Mouse (Mus musculus): ENCODE data around the gene Pitpnb.

Pitpnb gene

DNA sequence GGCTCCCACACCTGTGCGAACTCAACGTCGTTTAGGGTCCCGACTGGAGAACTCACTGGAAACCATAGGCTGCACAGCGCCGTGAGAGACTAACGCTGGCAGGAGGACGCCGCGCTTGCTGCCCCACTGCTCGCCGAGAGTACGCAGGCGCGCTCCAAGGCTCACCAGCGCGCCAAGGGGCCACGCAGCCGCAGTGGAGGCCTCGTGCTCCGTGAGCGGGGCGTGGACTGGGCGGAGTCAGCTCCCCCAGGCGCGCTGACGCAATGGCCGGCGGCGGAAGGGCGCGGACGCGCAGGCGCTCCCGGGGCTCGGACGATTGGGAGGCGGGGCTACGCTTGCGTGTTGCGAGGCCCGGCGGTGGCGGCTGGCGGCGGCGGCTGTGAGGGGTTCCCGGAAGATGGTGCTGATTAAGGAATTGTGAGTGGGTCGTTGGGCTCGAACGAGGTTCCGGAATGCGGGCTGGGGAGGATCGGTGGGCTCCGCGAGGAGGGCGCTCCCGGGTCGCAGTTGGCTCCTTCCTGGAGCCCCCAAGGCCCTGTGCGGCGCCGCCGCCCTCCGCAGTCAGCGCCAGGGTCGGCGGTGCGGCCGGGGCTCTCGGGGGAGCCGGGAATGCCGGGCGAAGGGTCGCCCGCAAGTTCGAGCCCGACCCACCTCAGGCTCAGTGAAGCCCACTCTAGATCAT lies at the start of gene Pitpnb:
Gene Pitpnb, plus strand, starts transcription at position 347 of the 682 bp plus-strand sequence.
- no peak; the same call in 1 of the 2 replicates for TF ChIP-seq GATA4 (IDR thresholded peaks at IDR 0.05; ENCODE audit: insufficient replicate concordance, low read length)

DNA sequence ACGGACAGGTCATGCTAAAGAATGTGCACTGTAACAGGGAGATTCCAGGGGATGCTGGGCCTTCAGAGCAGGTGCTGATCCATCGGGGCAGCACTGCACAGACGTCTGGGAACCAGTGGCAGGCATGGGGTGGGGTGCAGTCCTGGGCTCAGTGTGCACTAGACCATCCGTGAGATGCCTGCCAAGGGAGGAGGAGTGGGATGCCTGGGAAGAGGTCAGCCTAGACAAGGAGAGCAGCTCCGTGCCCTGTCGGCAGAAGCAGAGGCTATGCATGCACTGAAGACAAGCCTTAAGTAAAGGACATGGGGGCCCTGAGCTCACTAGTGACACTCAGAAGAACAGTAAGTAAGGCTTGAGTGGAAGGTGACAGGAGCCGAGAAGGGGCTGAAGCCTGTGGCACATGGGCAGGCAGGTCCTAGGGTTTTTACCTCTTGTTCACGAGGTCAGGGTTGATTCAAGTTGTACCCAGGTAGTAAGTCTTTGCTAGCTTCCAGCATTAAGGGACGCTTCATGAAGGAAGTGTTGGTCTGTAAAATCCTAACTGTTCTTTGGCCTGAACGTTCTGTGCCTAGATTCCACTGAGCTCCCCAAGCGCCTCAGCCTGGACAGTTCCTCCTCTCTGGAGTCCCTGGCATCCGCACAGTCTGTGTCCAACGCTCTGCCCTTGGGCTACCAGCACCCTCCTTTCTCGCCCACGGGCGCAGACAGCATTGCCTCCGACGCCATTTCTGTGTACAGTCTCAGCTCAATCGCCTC lies 46.0 kb upstream of the Pitpnb start:
- TF ChIP-seq GATA4 (IDR thresholded peaks at IDR 0.05; ENCODE audit: insufficient replicate concordance, low read length): no peak

DNA sequence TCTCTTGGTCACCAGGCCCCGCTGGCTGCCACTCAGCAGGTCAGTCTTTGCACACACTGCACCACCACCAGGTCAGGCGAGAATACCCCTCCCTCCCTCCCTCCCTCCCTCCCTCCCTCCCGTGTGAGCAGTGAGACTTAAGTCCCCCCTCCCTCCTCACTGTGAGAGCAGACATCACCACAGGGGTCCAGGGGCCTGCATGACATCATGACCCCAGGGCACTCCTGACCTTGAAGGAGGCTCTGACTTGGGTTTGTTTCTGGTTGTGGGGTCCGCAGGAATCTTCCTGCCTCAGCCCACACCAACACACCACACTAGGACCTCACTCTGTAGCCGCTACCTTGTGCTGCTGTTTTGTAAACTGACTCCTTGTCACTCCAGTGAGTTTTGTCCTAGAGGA lies 43.0 kb upstream of the Pitpnb start:
- no peak for TF ChIP-seq GATA4 (IDR thresholded peaks at IDR 0.05; ENCODE audit: insufficient replicate concordance, low read length)

DNA sequence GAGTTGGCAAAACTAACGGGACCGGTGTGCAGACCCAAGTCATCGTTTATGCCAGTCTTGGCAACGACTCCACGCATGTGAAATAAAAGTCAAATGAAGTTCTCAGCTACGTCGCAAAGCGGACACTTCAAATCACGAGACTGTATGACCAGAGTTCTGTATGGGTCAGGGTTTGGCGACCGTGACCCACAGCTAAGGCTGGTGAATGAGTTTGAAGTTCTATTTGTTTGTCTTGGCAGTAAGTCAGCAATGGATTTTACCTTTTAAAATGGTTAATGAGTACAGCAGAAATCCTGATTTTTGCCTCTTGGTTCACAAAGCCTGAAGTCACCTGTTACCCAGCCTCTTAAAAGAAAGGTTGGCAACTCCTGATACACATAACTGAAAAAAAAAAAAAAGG lies 42.1 kb upstream of the Pitpnb start:
- TF ChIP-seq GATA4 (IDR thresholded peaks at IDR 0.05; ENCODE audit: insufficient replicate concordance, low read length): no peak

DNA sequence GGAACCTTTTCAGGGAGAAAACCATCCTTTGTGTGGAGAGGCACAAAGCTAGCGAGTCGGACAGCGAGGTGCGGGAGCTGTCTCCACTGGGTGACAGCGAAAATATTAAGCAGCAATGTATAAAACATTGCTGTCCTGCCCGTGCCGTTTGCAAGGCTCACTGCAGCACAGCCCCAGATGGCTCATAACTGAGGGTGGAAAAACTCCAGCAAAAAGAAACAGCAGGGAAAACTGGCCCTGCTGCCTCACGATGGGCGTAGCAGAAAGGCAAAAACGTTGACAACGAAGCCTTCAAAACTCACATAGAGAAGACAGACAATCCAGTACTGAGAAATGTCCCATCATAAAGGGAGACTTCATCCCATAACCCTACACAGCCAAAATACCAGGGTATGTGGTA lies 40.5 kb upstream of the Pitpnb start:
- no peak for TF ChIP-seq GATA4 (IDR thresholded peaks at IDR 0.05; ENCODE audit: insufficient replicate concordance, low read length)

DNA sequence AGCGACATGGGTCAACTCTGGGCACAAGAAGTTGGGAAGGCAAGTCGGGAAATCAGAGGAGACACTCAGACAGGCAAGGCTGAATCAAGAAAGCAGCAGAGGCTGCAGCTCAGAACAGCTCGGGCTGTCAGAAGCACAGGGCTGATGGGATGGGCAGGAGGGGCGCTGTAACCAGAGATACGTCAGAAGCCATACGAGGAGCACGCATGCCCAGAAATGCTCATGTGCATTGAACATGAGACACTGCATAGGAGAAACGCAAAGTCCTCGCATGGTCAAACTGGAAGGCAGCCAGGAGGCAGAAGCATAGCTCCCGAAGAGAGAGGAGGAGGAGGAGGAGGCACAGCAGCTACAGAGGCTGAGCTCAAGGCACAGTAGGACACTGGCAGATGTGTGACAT lies 38.9 kb upstream of the Pitpnb start:
- TF ChIP-seq GATA4 (IDR thresholded peaks at IDR 0.05; ENCODE audit: insufficient replicate concordance, low read length): no peak

DNA sequence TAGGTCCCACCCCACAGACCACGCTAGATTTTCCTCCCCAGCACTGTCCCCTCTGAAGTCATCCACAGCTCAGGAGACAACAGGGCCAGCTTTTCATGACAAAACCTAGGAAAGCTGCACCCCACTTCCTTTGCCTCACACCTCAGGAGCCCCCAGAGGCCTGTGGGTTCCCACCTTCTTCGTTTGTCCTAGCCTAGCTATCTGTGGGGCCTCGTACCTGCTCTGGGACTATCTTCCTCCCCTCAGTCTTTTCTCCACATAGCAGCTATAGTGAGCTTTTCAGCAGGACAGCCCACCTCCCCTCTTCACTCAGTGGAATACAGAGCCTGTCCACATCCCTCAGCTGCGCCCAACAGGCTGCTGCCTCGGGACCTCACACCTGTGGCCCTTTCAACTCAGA lies 32.8 kb upstream of the Pitpnb start:
- TF ChIP-seq GATA4 (IDR thresholded peaks at IDR 0.05; ENCODE audit: insufficient replicate concordance, low read length): no peak

DNA sequence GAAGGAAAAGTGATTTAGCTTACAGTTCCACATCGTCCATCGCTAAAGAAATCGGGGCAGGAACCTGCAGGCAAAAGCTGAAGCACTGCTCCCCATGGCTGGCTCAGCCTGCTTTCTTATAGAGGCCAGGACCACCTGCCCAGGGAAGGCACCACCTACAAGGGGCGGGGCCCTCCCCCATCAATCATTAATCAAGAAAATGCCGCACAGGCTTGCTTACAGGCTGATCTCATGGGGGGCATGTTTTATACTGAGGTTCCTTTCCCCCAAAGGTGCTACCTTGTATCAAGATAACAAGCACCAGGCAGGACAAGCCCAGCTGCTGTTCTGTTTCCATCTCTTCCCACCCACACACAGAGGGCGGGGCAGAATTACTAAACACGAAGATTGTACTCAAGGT lies 31.9 kb upstream of the Pitpnb start:
- no peak for TF ChIP-seq GATA4 (IDR thresholded peaks at IDR 0.05; ENCODE audit: insufficient replicate concordance, low read length)

DNA sequence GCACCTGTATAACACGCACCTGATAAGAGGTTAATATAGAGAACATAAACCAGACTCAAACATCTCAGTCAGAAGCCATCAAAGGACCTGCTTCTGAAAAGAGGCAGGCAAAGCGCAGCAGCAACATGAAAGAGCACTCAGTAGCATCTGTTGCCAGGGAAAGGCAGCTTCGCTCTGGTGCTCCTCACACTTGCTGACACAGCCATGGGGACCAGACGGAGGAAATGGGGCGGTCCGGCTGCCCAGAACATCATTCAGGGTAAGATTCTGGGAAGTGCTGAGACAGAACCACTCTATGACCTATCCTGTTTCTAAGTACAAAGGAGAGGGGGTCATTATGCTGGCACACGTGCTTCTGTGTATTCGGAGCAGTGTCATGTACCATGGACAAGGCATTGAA lies 29.8 kb upstream of the Pitpnb start:
- no peak for TF ChIP-seq GATA4 (IDR thresholded peaks at IDR 0.05; ENCODE audit: insufficient replicate concordance, low read length)

DNA sequence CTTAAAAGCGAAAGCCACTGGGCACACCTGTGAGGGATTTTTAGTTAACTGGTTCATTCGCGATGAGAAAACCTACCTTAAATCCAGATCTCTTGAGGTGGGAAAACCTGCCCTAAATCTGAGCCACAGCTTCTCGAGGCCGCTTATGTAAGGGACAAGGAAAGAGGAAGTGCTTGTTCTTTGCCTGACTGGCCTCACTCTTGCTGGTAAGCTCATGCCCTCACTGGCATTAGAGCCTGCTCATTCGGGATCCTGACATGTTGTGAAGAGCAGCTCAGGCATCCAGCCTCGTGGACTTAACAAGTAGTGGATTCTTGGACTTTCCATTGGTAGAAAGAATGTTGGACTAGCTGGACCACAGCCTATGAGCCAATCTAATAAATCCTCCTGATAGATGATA lies 28.8 kb upstream of the Pitpnb start:
- TF ChIP-seq GATA4 (IDR thresholded peaks at IDR 0.05; ENCODE audit: insufficient replicate concordance, low read length): no peak

DNA sequence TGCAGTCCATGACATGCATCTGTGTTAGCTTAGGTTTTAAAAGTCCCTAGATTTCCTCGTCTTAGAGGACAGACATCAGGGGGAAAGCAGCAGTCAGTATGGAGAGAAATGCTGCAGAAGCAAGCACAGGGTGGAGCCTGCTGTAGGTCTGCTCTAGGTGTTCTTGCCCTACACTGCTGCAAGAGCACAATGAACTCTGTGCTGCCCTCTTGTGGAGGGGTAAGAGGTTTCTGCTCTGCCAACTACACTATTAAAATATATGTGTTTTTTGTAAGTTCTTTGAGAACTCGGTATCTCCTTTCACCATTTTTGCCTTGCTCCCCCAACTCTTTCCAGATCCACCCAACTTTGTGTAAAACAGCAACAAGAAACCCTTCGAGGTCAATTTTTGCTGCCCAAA lies 25.8 kb upstream of the Pitpnb start:
- TF ChIP-seq GATA4 (IDR thresholded peaks at IDR 0.05; ENCODE audit: insufficient replicate concordance, low read length): no peak

DNA sequence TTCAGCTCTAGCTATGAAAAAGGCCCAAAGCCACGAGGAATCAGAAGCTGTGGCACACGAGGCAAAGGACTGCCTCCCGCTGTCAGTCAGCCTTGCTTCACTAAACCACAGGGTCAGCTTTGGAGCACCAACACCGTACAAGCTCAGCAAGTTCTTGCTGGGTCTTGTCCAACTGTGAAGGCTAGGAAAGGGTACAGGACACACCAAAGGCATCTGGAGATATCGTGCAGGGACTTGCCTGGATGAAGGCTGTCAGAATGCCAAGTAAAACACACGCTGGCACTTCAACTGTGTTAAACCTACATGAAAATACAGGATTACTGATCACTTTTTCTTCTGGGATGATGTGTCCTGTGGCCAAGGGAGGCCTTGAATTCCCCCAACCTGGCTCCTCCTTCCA lies 20.4 kb upstream of the Pitpnb start:
- no peak for TF ChIP-seq GATA4 (IDR thresholded peaks at IDR 0.05; ENCODE audit: insufficient replicate concordance, low read length)

DNA sequence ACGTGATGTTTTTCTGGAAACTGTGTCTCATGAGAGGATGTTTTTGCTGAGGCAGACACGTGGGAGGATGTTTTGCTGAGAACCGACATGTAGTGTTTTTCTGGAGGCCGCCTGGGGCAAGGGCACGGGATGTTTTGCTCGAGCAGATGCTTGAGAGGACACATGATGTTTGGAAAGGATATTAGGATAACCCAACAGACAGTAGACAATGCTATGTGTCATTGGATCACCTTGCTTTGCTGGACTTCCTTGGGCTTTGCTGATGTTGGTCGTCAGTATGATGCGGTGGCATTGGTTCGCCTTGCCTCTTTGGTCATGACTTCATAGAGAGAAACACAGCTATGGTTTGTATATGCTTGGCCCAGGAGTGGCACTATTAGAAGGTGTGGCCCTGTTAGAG lies 16.7 kb upstream of the Pitpnb start:
- TF ChIP-seq GATA4 (IDR thresholded peaks at IDR 0.05; ENCODE audit: insufficient replicate concordance, low read length): no peak

DNA sequence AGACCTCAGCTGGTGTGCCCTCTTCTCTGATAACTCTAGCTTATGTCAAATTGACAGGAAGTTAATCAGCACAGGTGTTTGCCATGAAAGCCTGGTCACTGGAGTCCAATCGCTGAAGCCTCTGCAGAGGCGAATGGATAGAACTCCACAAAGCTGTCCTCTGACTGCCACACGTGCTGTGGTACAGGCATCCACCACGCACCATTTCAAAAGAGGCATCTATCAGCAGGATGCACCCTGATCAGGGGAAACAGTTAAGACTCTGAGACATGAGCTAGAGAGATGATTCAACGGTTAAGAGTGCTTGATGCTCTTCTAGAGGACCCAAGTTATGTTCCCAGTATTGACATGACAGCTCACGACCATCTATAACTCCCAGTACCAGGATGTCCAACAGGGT lies 15.5 kb upstream of the Pitpnb start:
- no peak for TF ChIP-seq GATA4 (IDR thresholded peaks at IDR 0.05; ENCODE audit: insufficient replicate concordance, low read length)

DNA sequence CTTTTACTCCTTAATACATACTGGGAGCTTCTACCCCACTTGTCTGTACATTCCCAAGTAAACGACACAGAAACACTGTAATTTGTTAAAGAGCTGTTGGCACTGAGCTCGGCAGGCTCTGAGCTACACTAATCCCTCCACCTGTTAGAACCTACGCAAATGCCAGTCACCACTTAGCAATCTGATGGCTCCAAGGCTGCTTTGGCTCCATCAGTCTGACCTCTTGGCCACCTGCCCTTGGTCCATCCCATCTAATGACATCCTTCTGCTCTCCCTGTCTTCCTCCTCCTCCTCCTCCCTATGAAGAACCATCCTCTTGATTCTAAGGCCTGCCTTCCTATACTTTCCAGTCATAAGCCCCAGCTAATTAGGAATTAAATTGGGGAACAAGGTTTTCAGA lies 13.0 kb upstream of the Pitpnb start:
- TF ChIP-seq GATA4 (IDR thresholded peaks at IDR 0.05; ENCODE audit: insufficient replicate concordance, low read length): no peak

DNA sequence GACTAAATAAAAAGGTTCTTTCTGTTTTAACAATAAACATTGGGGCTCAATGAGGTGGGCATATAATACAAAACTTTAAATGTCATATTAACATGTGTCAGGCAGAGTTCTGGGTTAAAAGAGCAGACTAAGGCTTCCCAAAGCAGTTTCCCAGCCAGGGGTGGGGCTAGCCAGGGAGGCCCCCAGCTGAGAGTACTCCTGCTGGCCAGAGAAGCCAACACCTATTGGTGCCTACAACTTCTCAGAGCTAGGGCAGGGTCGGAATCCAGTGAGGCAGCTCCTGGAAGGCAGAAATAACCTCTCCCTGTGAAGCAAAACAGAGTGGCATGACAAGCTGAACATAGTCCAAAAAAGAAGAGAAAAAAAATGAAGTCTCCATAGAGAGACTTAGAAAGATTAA lies 11.6 kb upstream of the Pitpnb start:
- TF ChIP-seq GATA4 (IDR thresholded peaks at IDR 0.05; ENCODE audit: insufficient replicate concordance, low read length): no peak

DNA sequence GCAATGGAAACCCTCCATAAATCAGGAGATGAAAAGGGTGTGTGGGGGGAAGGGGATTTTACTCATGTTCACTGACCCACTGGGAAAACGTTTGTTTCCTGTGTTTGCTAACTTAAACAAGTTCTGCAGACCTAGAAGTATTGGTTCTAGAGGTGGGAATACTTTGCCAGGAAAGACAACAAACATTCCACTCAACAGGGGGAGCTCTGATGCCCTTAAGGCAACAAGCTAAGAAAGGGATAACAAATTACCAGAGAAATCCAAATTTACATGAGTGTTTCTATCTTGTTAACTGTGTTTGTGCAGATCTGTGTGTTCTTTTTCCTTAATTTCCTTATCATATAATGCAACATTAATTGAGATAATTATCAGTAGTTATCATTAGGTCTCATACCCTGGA lies 4.8 kb upstream of the Pitpnb start:
- TF ChIP-seq GATA4 (IDR thresholded peaks at IDR 0.05; ENCODE audit: insufficient replicate concordance, low read length): no peak

All from liver, adult (tissue).